Comparison of ENCODE assay signal across 8 mouse cellular contexts in the genomic region with DNA sequence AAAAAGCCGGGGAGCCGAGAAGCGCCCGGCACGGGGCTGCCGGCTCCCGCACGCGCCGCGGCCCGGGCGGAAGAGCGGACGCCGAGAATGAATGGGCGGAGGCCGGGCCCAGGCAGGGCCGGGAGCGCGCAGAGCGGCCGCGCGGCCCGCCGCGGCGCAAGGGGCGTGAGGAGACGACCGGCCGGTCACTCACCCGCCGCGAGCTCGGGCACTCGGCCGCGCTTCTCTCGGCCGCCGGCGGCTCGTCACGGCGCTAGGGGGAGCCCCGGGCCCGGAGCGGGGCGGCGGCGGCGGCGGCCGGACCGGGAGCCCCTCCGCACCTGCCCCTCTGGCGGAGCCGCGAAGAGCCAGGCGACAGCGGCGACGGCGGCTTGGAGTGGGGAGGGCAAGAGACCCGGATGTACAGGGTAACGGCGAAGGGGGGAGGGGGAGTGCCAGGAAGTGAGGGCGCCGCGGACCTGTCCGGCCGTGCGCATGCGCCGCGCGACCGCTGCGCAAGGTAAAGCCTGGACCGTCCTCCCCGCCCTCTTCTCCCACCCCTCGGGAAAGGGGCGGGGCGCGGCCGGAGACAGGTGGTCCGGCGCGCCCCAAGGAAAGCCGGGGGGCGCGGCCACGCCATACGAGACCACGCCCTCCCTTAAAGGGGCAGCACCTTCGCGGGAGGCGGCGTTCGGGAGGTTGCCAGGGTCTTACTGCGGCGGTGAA.
DNase-seq lines count a peak whose midpoint lies in the region; ATAC-seq and TF ChIP-seq lines count a peak whose summit lies in the region.

No protein-coding gene starts in this region.

- under 1% methylated on average over 94 of the region's 104 CpGs for WGBS in forebrain, embryonic 14.5 days
- under 1% methylated on average over 94 of the region's 104 CpGs for WGBS in neural tube, embryonic 15.5 days

- H3K27me3 ChIP-seq in ES-Bruce4 (ENCODE audit: control insufficient read depth, insufficient read depth, low read length, poor library complexity, severe bottlenecking): no peaks in the 10 kb centered on the region
- no peaks in the 10 kb centered on the region for H3K27me3 ChIP-seq in forebrain, embryonic 14.5 days (replicated peaks; ENCODE audit: control insufficient read depth, insufficient read depth, low read length)
- no peaks in the 10 kb centered on the region for H3K27me3 ChIP-seq in neural tube, embryonic 15.5 days (replicated peaks)

- peak; percentile 98 for DNase-seq in forebrain, embryonic 14.5 days (ENCODE audit: low spot score)
- peak; percentile 94 to 95 for DNase-seq in heart, postnatal 14 days
- DNase-seq in layer of hippocampus, adult 11-12 months (ENCODE audit: low spot score): peak; percentile 94
- DNase-seq in lung, adult 18-20 months: peak; percentile 95 to 97
- DNase-seq in testis, postnatal 14 days (ENCODE audit: low spot score): peak; percentile 98

- no peaks in the 10 kb centered on the region for H3K9me3 ChIP-seq in ES-Bruce4 (replicated peaks; ENCODE audit: control insufficient read depth, insufficient read depth, low read length, poor library complexity, severe bottlenecking)
- H3K9me3 ChIP-seq in forebrain, embryonic 14.5 days (replicated peaks; ENCODE audit: control insufficient read depth, low read length): no peaks in the 10 kb centered on the region
- no peaks in the 10 kb centered on the region for H3K9me3 ChIP-seq in neural tube, embryonic 15.5 days (replicated peaks)

- intact Hi-C loops in heart, postnatal 14 days (cut with DNase I): loop anchor here (5.0 kb wide), 1 partner anchor 59 kb away; no protein-coding TSS in a partner anchor

- TF ChIP-seq POLR2A in ES-Bruce4 (IDR thresholded peaks at IDR 0.05; ENCODE audit: insufficient read depth, low read length): no peak

- H3K36me3 ChIP-seq in ES-Bruce4 (ENCODE audit: control insufficient read depth, insufficient read depth, low read length, poor library complexity, severe bottlenecking): no peaks in the 10 kb centered on the region
- H3K36me3 ChIP-seq in forebrain, embryonic 14.5 days (ENCODE audit: control insufficient read depth, insufficient read depth, low read length): no peaks in the 10 kb centered on the region
- H3K36me3 ChIP-seq in neural tube, embryonic 15.5 days: no peaks in the 10 kb centered on the region

- peak; percentile 85 for ATAC-seq in cerebellum, adult (ENCODE audit: insufficient number of reproducible peaks, low FRiP score, low TSS enrichment)
- peak; percentile 97 for ATAC-seq in forebrain, embryonic 14.5 days
- ATAC-seq in neural tube, embryonic 15.5 days (ENCODE audit: low FRiP score): peak; percentile 94

- peak; percentile 35; the same call in 1 of the 2 replicates for TF ChIP-seq EP300 in ES-Bruce4 (IDR thresholded peaks at IDR 0.05; ENCODE audit: insufficient read depth, low read depth, low read length)

- no peaks in the 10 kb centered on the region for H3K4me1 ChIP-seq in ES-Bruce4 (ENCODE audit: control insufficient read depth, insufficient read depth, low read length)
- peaks cover 10% of the 10 kb centered on the region for H3K4me1 ChIP-seq in forebrain, embryonic 14.5 days (ENCODE audit: control insufficient read depth, insufficient read depth, low read length)
- H3K4me1 ChIP-seq in neural tube, embryonic 15.5 days: peaks cover 28% of the 10 kb centered on the region

- no peak for TF ChIP-seq CTCF in ES-Bruce4 (IDR thresholded peaks at IDR 0.05; ENCODE audit: low read depth, low read length)

- peak overlapping the region; percentile 100 for H3K9ac ChIP-seq in ES-Bruce4 (ENCODE audit: low read depth, poor library complexity, severe bottlenecking)
- H3K9ac ChIP-seq in forebrain, embryonic 14.5 days (ENCODE audit: low read length): peak overlapping the region; percentile 95
- H3K9ac ChIP-seq in neural tube, embryonic 15.5 days (replicated peaks): peak overlapping the region; percentile 94

- peak overlapping the region; percentile 97 for H3K4me3 ChIP-seq in ES-Bruce4 (ENCODE audit: low read depth, low read length)
- H3K4me3 ChIP-seq in forebrain, embryonic 14.5 days (ENCODE audit: low read depth, low read length): peak overlapping the region; percentile 84
- peak overlapping the region; percentile 89 for H3K4me3 ChIP-seq in neural tube, embryonic 15.5 days (replicated peaks)

- H3K27ac ChIP-seq in ES-Bruce4 (ENCODE audit: insufficient read depth, low read length): peak overlapping the region; percentile 87
- H3K27ac ChIP-seq in forebrain, embryonic 14.5 days (ENCODE audit: low read depth, low read length): peak overlapping the region; percentile 94
- H3K27ac ChIP-seq in neural tube, embryonic 15.5 days (replicated peaks): peak overlapping the region; percentile 91

- peak overlapping the region; percentile 71 for H3K4me2 ChIP-seq in forebrain, embryonic 14.5 days (ENCODE audit: low read length)
- H3K4me2 ChIP-seq in neural tube, embryonic 15.5 days: peak overlapping the region; percentile 63

Comparison
In these comparisons a context has a peak if more than half of its experiments do, and no peak if none do; other contexts are left out.
1. Peak in every context shown above with its lines: DNase-seq, ATAC-seq, H3K4me3 ChIP-seq and H3K27ac ChIP-seq.